21 mouse cellular contexts compared by ENCODE assay signal in the genomic region with DNA sequence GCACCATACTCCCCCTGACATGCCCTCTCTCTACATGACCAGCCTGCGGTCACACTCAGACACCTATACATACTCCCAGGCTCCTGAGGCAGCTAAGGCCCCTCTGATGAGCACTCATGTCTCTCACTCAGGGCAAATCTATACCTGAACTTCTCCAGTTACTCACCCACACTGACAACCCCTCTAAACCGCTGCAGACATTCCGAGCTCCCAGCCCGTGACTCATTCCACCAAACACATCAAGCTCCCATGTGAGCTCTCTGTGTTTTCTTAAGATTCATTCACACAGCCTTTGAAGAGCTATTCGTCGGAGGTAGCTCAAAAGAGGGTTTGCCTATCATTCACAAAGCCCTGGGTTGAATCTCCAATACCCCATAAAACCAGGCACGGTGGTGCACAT.
DNase-seq lines count a peak whose midpoint lies in the region; ATAC-seq lines count a peak whose summit lies in the region.
"Had no signal": no experiment of that assay in that cellular context is flagged by ENCODE, and none has a peak within 500 bp of the region (broad histone marks: within the 10 kb centered on the region; RNA-seq: fewer than 3 reads in every experiment).

No protein-coding gene starts in this region.

- no peaks in the 10 kb centered on the region for H3K9me3 ChIP-seq in hindbrain, embryonic 13.5 days
- H3K9me3 ChIP-seq in hindbrain, embryonic 14.5 days (ENCODE audit: control insufficient read depth, low read length) = no peaks in the 10 kb centered on the region
- H3K9me3 ChIP-seq: embryonic facial prominence, embryonic 15.5 days; forebrain, embryonic 12.5 days; heart, embryonic 10.5 days; hindbrain, embryonic 12.5 days; intestine, embryonic 15.5 days had no signal

- no peaks in the 10 kb centered on the region for H3K36me3 ChIP-seq in hindbrain, embryonic 13.5 days
- no peaks in the 10 kb centered on the region for H3K36me3 ChIP-seq in hindbrain, embryonic 14.5 days (replicated peaks; ENCODE audit: control insufficient read depth, insufficient read depth)
- H3K36me3 ChIP-seq: embryonic facial prominence, embryonic 15.5 days; forebrain, embryonic 12.5 days; heart, embryonic 10.5 days; hindbrain, embryonic 12.5 days; intestine, embryonic 15.5 days had no signal

- WGBS in hindbrain, embryonic 13.5 days = 71% methylated on average over 7 of the region's 7 CpGs
- 74% methylated on average over 7 of the region's 7 CpGs for WGBS in hindbrain, embryonic 14.5 days

- H3K27me3 ChIP-seq in hindbrain, embryonic 13.5 days = no peaks in the 10 kb centered on the region
- no peaks in the 10 kb centered on the region for H3K27me3 ChIP-seq in hindbrain, embryonic 14.5 days (ENCODE audit: control insufficient read depth, insufficient read depth, low read length)
- H3K27me3 ChIP-seq: embryonic facial prominence, embryonic 15.5 days; forebrain, embryonic 12.5 days; hindbrain, embryonic 12.5 days had no signal

- no peak for ATAC-seq in hindbrain, embryonic 13.5 days (ENCODE audit: low FRiP score)
- no peak for ATAC-seq in hindbrain, embryonic 14.5 days (ENCODE audit: low FRiP score)
- ATAC-seq: forebrain, embryonic 16.5 days; intestine, embryonic 15.5 days had no signal

- H3K4me2 ChIP-seq in hindbrain, embryonic 13.5 days = no peak overlapping the region
- no peak overlapping the region for H3K4me2 ChIP-seq in hindbrain, embryonic 14.5 days (replicated peaks)
- H3K4me2 ChIP-seq: embryonic facial prominence, embryonic 15.5 days; forebrain, embryonic 12.5 days; hindbrain, embryonic 12.5 days; intestine, embryonic 15.5 days had no signal

- H3K9ac ChIP-seq in hindbrain, embryonic 13.5 days = no peak overlapping the region
- no peak overlapping the region for H3K9ac ChIP-seq in hindbrain, embryonic 14.5 days
- H3K9ac ChIP-seq: embryonic facial prominence, embryonic 15.5 days; forebrain, embryonic 12.5 days; hindbrain, embryonic 12.5 days; intestine, embryonic 15.5 days had no signal

- no peak overlapping the region for H3K4me3 ChIP-seq in hindbrain, embryonic 13.5 days
- H3K4me3 ChIP-seq in hindbrain, embryonic 14.5 days (replicated peaks; ENCODE audit: low read length) = no peak overlapping the region
- H3K4me3 ChIP-seq: embryonic facial prominence, embryonic 15.5 days; erythroblast, embryonic 14.5 days; forebrain, embryonic 12.5 days; heart, embryonic 10.5 days; hindbrain, embryonic 12.5 days; intestine, embryonic 15.5 days had no signal

- DNase-seq in hindbrain, embryonic 14.5 days (ENCODE audit: low spot score) = no peak
- DNase-seq in 3T3-L1 (ENCODE audit: low read depth, low spot score) (peak; percentile 60), NIH3T3 (ENCODE audit: low read depth) (peak; percentile 35)
- no peak for DNase-seq in ovary, postnatal 36 days (ENCODE audit: low spot score)
- DNase-seq in left cerebral cortex, adult 8-10 months (ENCODE audit: low spot score in 2 of 2) = no peak
- DNase-seq: adrenal gland, postnatal 10 days; cerebellum, adult 18-20 months; cerebellum, adult 9-11 months; cerebellum, postnatal 36 days; heart, adult 18-20 months; heart, postnatal 10 days; heart, postnatal 4 days; kidney, adult 18-20 months had no signal

- H3K4me1 ChIP-seq in hindbrain, embryonic 13.5 days (replicated peaks) = peaks cover 15% of the 10 kb centered on the region
- H3K4me1 ChIP-seq in hindbrain, embryonic 14.5 days (replicated peaks; ENCODE audit: control insufficient read depth, insufficient read depth, low read length) = no peaks in the 10 kb centered on the region
- H3K4me1 ChIP-seq: forebrain, embryonic 12.5 days; intestine, embryonic 15.5 days had no signal

- H3K27ac ChIP-seq in hindbrain, embryonic 13.5 days = 0 out of 2 replicates have a peak overlapping the region, but pooled peaks have one; percentile 8
- H3K27ac ChIP-seq in hindbrain, embryonic 14.5 days = no peak overlapping the region
- H3K27ac ChIP-seq: embryonic facial prominence, embryonic 15.5 days; forebrain, embryonic 12.5 days; heart, embryonic 10.5 days; hindbrain, embryonic 12.5 days; intestine, embryonic 15.5 days had no signal

Comparison
In these comparisons a context has a peak if more than half of its experiments do, and no peak if none do; other contexts are left out.
1. DNase-seq: peak in 3T3-L1 (single experiment) and NIH3T3 (single experiment); none in hindbrain, embryonic 14.5 days (single experiment), ovary, postnatal 36 days (single experiment) and left cerebral cortex, adult 8-10 months (0 of 2).